Mouse (Mus musculus): ENCODE measurements around the gene P4ha1. TPM values are rescaled to one million over a fixed set of nuclear protein-coding genes. Genes with fewer than 3 reads are reported as not detected.

P4ha1 gene
- total RNA-seq, 2 experiments from 2014 or later = 33.9 to 37.1 TPM

GRCm38 (mm10) chr10:59310691-59311457 is 12.2 kb upstream of the P4ha1 start:
- intact Hi-C loops (cut with DNase I) = no loop called here
- no peak for DNase-seq (ENCODE audit: low spot score in 2 of 2)

- intact Hi-C loops (cut with DNase I) = no loop called here
- DNase-seq (ENCODE audit: low spot score in 2 of 2) = no peak
These were observed 11.2 kb upstream of the P4ha1 start for GRCm38 (mm10) chr10:59311881-59312280.

- intact Hi-C loops (cut with DNase I) = no loop called here
- peak in 1 of 2 experiments; percentile 14 for DNase-seq (ENCODE audit: low spot score in 2 of 2)
These were observed 2.0 kb upstream of the P4ha1 start for GRCm38 (mm10) chr10:59321112-59321511.

- intact Hi-C loops (cut with DNase I) = no loop called here
- no peak for DNase-seq (ENCODE audit: low spot score in 2 of 2)
These were observed 825 bp upstream of the P4ha1 start for GRCm38 (mm10) chr10:59322271-59322670.

- intact Hi-C loops (cut with DNase I) = no loop called here
- peak; percentile 37 to 56 for DNase-seq (ENCODE audit: low spot score in 2 of 2)
These were observed 529 bp downstream of the P4ha1 start for GRCm38 (mm10) chr10:59323488-59324161.

- intact Hi-C loops (cut with DNase I) = no loop called here
- DNase-seq (ENCODE audit: low spot score in 2 of 2) = no peak
These were observed 1.4 kb downstream of the P4ha1 start for GRCm38 (mm10) chr10:59324311-59325165.

- intact Hi-C loops (cut with DNase I) = no loop called here
- no peak for DNase-seq (ENCODE audit: low spot score in 2 of 2)
These were observed 3.7 kb downstream of the P4ha1 start for GRCm38 (mm10) chr10:59326612-59327315.

GRCm38 (mm10) chr10:59327316-59327710 is 4.2 kb downstream of the P4ha1 start:
- no peak for DNase-seq (ENCODE audit: low spot score in 2 of 2)
- intact Hi-C loops (cut with DNase I) = no loop called here

GRCm38 (mm10) chr10:59331546-59332256 is 8.6 kb downstream of the P4ha1 start:
- intact Hi-C loops (cut with DNase I) = no loop called here
- no peak for DNase-seq (ENCODE audit: low spot score in 2 of 2)

- intact Hi-C loops (cut with DNase I) = no loop called here
These were observed 10.3 kb downstream of the P4ha1 start for GRCm38 (mm10) chr10:59333400-59333799.

GRCm38 (mm10) chr10:59334899-59335798 is 12.1 kb downstream of the P4ha1 start:
- intact Hi-C loops (cut with DNase I) = no loop called here
- peak; percentile 76 to 90 for DNase-seq (ENCODE audit: low spot score in 2 of 2)

More at GRCm38 (mm10) chr10:59333400-59333799, 10.3 kb downstream of the P4ha1 start:
- DNase-seq (ENCODE audit: low spot score in 2 of 2) = no peak

- DNase-seq (ENCODE audit: low spot score in 2 of 2) = no peak
- intact Hi-C loops (cut with DNase I) = no loop called here
These were observed 13.0 kb downstream of the P4ha1 start for GRCm38 (mm10) chr10:59336124-59336523.

GRCm38 (mm10) chr10:59346560-59346959 is 23.5 kb downstream of the P4ha1 start:
- intact Hi-C loops (cut with DNase I) = no loop called here

GRCm38 (mm10) chr10:59348200-59348599 is 25.1 kb downstream of the P4ha1 start:
- no peak for DNase-seq (ENCODE audit: low spot score in 2 of 2)
- intact Hi-C loops (cut with DNase I) = no loop called here

More at GRCm38 (mm10) chr10:59346560-59346959, 23.5 kb downstream of the P4ha1 start:
- no peak for DNase-seq (ENCODE audit: low spot score in 2 of 2)

GRCm38 (mm10) chr10:59349536-59349935 is 26.4 kb downstream of the P4ha1 start:
- intact Hi-C loops (cut with DNase I) = no loop called here
- no peak for DNase-seq (ENCODE audit: low spot score in 2 of 2)

GRCm38 (mm10) chr10:59353065-59353464 is 30.0 kb downstream of the P4ha1 start:
- intact Hi-C loops (cut with DNase I) = loop anchor here (10.0 kb wide), 1 partner anchor 48 kb away; no protein-coding TSS in a partner anchor
- no peak for DNase-seq (ENCODE audit: low spot score in 2 of 2)

GRCm38 (mm10) chr10:59354120-59354519 is 31.0 kb downstream of the P4ha1 start:
- intact Hi-C loops (cut with DNase I) = loop anchor here (10.0 kb wide), 1 partner anchor 49 kb away; no protein-coding TSS in a partner anchor
- DNase-seq (ENCODE audit: low spot score in 2 of 2) = no peak

All from left cerebral cortex, postnatal 14 days (tissue).